Mouse (Mus musculus) right cerebral cortex, postnatal 4 days (tissue): ENCODE results near the gene Slc2a12.
A peak's percentile ranks its signal among the peaks of the same experiment; 100 is the strongest.

ENCODE experiments used
- DNase-seq: peaks from one replicate; pipeline ENCODE4 v3.0.0-alpha.2; 2022

Slc2a12 gene

DNA sequence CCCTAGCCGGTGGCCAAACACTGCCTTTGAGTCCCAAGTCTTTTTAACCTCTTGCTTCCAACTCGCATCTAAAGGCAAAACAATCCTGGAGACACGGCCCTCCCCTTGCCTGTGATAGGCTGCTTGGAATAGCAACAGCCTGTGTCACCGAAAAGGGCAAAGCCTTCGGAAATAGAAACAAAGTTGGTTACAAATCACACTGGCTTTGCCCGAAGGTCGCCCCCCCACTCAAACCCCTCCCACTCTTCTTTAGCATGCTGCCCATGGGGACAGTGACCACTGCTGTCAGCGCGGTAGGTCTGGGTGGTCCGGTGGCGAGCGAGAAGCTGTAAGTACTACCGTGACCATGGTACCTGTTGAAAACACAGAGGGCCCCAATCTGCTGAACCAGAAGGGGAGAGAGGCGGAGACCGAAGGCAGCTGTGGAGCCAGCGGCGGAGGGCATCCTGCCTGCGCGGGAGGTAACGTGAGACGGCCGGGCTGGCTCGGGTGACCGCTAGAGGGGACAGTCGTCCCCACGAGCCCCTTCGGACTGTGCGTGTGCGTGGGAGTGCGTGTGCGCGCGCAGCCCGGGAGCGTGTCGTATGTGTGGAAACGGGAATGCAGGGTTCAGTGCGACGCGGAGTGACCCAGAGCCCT lies at the start of gene Slc2a12:
TSS of gene Slc2a12 (plus strand) at position 159 of the 639 bp plus-strand sequence.
- peak; percentile 64 for DNase-seq

DNA sequence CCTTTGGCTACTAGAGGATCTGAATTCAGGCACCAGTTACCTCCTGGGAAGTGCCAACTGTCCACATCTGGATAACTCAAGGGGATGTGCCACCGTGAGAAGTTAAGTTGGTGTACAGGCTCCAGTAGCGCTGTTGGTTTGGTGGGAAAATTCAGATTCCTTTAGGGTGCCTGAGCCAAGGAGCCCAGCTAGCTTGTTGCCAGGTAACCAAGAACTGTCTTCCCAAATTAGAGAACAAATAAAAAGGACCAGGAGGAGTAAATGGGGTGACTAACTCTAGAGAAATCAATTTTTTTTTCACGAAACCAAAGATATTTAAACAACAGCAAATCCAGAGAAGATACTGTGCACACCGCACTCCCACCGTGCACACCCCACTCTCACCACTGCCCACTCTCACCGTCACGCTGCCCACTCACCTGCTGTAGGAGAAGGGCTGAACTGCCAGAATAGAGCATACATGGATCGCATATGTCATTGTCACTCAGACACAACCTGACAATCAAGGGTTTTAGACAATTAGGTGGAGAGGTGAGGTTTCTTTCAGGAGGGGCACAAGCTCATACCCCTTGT lies 45.8 kb upstream of the Slc2a12 start:
- DNase-seq: no peak

DNA sequence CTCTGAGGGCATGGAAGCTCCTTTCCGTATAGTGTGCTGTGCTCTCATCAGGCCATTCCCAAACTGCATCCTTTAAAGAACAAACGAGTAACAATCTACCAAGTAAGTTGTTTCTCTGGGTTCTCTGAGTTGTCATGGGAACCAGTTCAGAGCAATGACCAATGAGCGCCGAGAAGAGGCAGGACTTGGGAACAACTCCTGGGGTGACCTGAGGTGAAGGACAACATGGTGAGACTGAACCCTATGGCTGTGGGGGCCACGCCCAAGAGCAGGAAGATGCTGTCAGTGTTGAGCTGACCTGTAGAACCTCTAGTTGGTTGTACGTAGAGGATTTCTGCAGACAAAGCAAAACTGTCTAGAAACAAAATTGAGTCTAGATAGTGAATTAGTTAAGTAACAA lies 43.8 kb upstream of the Slc2a12 start:
- no peak for DNase-seq

DNA sequence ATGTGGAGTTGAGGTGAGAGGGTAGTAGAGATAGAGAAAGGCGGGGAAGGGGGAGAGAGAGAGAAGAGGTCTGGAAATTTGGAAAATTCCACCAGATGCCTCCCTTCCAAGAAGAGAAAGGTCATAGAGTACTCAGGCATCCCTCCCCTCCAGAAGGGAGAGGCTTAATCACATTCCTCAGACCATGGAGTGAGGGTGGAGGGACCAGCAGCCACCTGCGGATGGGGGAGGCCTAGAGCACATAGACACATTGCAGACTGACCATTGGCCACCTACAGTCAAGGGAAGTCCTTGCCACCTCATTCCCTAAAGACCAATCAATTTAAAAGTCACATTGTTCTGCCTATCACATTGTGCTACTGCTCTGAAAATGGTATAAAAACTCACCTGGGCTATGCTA lies 40.0 kb upstream of the Slc2a12 start:
- DNase-seq: no peak

DNA sequence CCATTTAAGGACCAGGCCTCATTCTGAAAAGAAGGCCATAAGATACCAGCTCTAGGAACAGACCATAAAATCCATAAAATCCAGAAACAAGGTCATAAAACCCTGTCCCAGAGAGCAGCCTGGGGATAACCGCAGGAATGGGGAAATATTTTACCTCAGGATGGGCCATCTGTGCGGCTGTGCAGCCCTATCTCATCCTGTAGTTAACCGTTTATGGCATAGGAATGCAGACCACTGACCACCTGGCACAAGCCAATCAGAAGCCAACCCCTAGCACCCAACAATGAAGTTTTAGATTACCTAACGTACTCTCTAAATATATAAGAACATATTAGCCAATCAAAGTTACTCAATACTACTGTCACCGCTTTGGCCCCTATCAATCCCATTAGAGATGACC lies 36.5 kb upstream of the Slc2a12 start:
- DNase-seq: no peak

DNA sequence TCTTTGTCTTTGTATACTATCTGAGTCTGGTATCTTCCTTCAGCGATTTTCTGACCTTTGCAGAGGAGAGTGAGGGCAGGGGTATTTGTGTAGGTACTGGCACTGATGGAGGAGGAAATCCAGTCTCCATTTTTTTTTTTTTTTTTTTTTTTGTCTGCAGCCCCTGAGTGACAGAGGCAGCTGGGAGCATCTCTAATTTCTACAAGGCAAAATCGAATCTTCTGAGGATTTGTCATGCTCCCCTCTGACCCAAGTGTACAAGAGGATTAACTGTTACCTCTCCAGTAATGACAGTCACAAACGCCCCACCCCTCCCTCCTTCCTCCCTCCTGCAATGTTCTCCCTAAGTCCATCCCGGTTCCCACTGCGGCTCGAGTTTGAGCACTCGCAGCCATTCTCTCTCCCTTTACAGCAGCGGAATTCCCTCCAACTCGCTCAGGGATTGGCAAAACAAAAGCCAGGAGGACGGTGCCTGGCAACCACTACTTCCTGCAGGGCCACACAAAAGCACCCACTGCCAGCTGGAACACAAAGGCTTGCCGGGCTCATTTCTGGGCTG lies 35.9 kb upstream of the Slc2a12 start:
- DNase-seq: peak; percentile 40

DNA sequence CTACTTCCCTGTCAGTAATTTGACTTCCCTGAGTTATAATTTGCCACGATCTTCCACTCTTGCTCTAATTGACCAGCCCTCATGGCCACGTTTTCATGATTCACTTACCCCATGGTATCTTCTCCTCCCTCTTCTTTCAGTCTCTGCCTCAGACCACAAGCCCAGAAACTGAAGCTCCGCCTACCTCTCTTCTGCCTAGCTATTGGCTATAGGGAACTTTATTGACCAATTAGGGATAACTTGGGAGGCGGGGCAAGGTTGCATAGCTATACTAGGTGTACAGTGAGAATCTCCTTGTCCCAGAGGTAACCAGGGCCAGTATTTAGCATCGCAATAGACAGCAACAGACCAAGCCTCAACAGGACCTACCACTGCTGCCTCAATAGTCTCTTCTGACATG lies 31.5 kb upstream of the Slc2a12 start:
- no peak for DNase-seq

DNA sequence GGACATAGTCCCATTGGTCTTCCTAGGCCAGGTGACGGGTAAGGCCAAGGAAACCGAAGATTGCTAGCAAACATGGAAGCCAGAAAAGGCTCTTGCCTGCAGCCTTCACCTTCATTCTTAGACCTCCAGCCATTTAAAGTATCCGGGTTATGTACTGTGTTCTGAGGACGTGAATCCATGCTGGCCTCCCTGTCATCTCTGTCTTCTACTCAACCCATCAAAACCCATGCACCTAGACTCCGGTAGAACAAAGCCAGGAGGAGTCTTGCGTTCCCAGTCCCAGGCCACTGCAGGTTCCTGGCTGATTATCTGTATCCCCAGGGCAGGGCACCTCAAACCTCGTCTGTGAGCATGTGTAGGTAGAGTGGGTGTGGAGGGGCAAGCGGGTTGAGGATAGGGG lies 30.3 kb upstream of the Slc2a12 start:
- DNase-seq: no peak

DNA sequence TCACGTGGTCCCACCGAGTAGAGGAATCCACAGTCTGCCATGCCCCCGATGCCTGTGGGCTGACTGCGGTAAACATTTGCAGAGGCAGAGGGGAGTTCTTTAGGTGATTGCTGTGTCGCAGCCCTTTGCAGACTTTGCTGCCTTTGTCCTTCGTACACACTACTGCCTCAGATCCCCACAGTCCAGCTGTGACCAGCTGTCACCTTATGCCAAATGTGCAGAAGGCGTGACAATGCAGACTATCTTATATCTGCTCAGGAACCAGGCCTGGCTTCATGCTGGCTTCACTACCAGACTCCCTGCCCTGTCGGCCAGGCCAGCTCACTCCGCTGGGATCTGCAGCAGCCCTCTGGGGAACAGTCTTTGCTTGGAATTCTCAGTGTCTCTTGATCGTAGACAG lies 29.5 kb upstream of the Slc2a12 start:
- no peak for DNase-seq

DNA sequence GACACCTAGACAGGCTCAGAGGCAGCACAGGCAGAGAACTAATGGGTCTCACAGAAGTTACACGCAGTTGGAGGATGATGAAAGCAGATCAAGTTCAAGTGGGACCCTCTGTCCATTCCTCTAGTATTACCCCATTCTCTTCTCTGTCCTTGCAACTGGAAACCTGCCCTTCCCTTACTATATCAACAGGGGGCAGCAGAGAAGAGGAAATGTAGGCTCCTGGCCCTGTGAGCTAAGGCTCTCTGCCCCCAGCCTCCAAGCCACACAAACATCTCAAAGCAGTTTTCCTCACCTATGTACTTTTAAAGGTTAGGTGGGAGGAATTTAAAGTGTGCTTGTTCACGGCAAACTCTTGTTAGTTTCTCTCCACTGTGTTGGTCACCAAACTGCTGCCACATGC lies 26.0 kb upstream of the Slc2a12 start:
- no peak for DNase-seq

DNA sequence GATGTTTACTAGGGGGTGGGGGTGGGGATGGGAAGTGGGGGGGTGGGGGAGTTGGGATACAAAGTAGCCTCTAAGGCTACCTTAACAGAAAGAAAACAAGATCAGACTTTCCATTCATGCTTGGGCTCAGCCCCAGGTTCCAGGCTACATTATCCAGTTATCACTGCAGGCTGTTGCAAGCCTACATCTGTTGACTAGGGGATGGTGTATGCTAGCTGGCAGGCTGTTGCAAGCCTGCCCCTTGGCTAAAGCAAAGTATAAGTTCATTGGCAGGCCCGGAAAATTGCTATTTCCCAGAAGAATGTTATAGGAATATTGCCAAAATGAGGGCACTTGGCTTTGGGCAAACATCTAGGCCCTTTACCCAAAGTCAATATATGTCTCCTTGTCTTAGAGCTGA lies 16.0 kb upstream of the Slc2a12 start:
- DNase-seq: no peak

DNA sequence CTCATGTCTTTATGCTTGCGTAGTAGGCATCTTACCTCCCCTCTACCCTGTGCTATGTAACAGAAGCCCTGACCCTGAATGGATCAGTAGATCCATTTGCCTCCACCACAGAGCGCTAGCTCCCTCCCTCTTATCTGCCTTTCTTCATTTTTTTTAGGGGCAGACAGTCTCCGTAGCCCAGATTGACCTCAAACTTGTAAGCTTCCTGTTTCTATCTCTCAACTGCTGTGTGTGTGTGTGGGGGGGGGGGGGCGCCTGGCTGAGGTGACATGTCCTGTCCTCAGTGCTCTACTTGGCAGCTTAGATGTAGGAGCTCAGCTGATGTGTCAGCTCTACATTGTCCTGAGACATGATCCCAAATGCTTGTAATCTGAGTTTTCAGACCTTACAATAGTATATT lies 13.7 kb upstream of the Slc2a12 start:
- no peak for DNase-seq

DNA sequence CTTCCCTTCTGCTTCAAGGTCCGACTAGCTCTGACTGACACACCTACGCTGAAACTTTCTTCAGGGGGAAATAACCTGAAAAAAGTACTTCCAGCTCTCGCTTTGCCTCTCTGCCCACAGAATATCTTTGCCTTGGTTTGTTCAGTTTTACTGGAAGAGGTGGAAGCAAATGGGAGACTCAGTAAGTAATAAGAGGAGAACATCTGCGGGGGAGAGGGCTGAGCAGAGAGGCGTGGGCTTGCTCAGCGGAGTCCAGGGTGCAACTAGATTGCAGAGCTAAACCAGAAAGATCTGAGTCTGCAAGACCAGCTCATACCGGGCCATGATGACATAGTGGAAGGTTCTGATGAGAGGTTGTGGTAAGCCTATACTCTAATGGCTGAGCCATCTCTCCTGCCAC lies 13.3 kb upstream of the Slc2a12 start:
- DNase-seq: no peak

DNA sequence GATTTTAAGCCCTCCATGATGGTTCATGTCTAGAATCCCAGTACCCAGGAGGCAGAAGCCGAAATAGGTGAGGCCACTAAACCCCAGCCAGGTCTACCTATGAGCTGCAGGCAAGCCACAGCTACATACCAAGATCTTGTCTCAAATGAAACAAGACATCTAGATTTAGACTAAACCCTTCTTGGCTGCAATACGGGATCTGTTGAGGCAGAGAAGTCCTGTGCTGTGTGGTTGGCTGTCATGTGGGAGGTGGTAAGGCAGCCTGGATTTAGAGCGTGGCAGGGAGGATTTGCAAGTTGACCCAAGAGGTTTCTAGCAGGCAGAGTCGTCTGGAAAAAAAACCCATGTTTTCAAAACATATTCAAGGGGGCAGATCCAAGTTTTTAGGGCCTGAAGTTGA lies 12.9 kb upstream of the Slc2a12 start:
- DNase-seq: no peak

DNA sequence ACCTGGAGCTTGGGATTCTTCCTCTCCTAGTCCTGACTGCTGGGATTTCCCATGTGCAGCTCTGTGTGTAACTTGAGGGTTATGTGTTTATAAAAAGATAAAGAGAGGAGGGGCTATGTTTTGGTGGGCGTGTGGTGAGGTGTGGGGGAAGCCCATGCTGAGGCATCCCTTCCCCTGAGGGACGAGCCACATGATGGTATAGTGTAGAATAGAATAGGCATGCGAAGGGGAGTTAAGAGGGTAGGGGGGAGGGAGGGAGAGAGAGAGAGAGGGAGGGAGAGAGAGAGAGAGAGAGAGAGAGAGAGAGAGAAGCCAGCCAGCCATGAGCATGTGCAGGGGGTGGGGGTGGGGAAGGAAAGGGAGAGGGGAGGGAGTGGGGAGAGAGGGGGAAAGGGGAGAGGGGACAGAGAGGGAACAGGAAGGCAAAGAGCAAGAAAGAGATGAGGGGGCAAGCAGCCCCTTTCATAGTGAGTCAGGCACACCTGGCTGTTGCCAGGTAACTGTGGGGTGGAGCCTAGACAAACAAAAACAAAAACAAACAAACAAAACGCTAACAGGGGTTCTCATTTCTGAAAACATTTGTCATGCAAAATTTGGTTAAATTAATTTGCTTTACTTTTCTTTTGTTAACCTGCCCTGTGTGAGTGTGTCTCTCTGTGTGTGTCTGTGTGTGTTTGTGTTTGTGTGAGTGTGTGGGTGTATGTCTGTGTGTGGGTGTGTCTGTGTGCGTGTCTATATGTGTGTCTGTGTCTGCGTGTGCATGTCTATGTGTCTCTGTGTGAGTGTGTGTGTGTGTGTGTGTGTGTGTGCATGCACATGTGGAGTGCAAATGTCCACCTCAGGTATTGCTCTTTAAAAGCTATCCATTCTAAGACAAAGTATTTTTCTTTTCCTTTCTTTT lies 11.2 kb upstream of the Slc2a12 start:
- no peak for DNase-seq

DNA sequence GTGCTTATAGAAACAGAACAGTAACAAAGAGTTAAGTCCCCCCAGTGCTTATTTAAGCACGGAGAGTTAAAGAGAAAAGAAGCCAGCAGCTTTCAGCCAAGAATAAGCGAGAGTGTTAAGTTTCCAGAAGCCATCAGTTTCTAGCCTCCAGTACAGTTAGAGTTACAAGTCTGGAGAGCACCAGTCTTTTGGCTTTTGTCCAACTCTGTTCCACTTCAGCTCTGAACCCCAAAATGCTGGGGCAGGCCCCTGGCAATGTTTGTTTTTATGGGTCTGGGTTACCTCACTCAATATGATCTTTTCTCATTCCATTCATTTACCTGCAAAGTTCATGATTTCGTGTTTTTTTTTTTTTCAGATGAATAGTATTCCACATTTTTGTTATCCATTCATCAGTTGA lies 7.6 kb upstream of the Slc2a12 start:
- DNase-seq: no peak

DNA sequence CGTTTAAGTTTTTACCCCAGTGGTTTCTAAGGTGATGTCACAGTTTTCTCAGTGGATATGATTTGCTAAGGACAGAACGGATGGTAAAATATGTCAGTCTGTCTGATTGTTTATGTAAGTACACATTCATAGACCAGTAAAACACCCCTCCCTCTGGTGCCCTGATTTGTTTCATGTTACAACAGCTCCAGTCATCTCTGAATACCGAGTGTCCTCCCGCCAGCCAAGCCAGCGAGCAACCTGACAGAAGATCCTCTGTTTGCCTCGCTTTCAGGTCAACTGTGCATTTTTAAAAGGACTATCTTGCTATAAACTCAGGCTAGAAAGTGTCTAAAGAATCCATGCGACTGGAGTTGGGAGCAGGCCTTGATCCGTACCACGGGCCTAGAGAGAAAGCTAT lies 640 bp upstream of the Slc2a12 start:
- DNase-seq: no peak

DNA sequence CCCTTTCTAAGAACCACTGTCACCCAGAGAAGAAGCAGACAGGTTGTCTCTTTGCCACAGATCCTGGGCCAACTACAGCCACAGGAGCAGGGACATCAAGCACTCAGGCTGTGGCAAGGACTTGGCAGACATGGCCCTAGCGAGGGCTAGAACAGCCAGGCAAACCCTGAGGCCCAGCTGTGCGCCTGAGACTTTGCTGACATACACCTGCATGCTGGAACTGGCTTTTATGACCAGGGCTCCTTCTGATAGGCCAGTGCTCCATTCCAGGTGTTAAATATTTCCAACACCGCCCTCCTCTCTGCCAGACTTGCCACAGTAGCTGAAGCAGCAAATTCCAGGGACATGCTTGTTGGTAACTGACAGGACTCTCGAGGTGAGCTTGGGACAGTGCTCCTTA lies 3.9 kb downstream of the Slc2a12 start:
- no peak for DNase-seq

DNA sequence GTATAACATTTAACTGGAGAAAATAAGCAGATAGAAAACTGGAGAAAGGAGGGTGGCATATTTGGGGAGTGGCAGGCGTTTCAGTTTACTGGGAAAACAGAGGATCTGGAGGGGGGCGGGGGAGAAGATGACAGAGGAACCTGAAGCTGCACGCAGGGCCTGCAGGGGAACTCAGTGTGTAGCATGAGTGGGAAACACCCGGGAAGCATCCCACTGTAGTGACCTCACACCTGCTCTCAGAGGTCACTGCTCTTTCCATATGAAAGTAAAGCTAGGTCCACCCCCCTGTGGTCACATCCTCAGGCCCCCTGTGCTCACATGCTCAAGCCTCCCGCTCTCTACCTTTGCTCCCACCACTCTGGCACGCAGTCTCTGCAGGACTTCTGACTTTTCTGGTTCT lies 9.0 kb downstream of the Slc2a12 start:
- DNase-seq: no peak

DNA sequence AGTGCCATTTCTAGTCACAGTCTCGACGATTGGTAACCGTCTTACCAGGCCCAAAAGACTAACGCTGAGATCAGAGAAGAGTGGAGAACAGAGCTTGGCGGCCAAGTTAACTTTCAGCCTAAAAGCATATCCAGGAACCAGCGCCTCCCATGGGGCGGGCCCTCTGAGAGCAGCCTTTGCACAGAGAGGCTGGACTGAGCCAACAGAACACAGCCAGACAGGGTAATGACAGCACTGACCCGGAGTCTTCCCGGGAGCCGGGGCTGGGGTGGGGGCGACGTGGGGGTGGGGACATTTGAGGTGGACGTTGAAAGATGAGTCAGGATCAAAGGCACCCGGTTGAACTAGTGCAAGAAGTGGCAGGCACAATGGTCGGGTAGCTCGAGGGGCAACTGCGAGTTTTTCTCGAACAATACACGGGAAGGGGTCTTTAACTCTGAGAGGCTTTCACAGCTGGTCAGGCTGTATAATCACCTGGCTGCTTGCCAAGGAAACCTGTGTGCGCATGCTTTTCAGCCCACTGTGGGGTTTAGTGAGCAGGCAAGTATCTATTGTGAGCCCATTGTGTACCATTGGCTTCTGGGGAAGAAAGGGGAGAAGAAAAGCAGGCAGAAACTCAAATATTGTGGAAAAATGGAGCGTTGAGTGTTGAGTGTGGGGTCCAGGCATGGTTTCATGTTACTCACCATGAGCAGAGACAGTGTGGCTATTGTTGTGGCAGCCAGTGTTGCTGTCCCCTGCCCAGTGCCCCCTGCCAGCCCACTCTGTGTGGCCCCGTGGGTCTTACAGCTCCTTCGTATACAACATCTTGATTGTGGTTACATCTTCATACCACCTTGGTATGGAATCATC lies 13.9 kb downstream of the Slc2a12 start:
- peak; percentile 15 for DNase-seq

DNA sequence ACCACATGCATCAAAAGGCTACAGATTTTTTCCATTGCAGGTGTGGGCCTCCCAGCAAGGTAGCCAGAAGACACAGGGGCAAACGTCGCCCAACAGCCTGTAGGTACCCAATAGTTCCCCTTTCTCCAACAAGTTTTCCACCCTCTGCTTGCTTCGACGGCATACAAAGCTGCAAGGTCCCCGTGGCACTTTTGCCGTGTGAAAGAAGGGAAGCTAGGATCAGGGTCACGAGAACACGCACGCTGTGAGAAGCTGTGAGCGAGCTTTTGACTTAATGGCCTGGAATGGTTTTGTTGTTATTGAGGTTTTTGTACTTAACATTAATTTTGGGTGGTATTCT lies 14.5 kb downstream of the Slc2a12 start:
- DNase-seq: no peak

DNA sequence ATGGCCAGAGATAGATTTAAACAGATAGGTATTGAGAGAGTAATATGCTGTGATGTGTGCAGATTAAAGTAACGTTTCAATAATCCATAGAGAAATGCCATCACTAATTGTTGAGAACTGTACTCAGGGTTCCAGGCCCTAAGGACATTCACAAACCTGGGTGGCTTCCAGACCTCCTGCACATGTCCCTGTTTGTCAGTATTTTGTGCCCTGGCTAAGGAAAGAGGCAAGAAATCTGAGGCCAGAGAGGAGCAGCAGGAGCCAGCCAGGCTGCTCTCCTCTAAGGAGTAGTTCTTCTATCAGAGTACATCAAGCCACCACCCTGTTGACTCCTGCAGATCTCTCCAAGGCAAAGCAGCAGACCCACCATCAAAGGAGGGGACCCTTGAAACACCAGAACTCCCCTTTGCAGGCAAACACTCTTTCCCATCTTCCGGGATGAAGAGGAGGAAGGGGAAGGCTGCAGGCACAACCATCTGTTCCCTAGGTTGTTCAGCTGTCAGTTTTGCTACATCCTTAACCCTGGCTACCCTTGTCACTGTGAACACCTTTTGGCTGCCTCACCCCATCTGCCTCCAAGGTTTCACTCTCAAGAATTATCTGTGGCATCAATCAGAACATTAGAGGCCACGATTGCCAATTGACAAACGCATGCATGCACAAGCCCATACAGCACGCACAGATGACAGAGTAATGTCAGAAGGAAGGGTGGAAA lies 15.6 kb downstream of the Slc2a12 start:
- DNase-seq: no peak
